ENCODE assay signal across 7 mouse cellular contexts in genomic region chr5:107289234-107289764, GRCm38 (mm10). TPM values are rescaled to one million over a fixed set of nuclear protein-coding genes. Genes with fewer than 3 reads are reported as not detected.
DNase-seq lines count a peak whose midpoint lies in the region; ATAC-seq and TF ChIP-seq lines count a peak whose summit lies in the region.

Gene Tgfbr3, minus strand, starts transcription at chr5:107289629.

- no peak; the same call in 1 of the 2 replicates for TF ChIP-seq POLR2A in small intestine, adult 2 months (IDR thresholded peaks at IDR 0.05; ENCODE audit: low read depth, low read length)

- WGBS in intestine, embryonic 15.5 days, result under 1% methylated on average over 54 of the region's 54 CpGs
- WGBS in midbrain, embryonic 10.5 days, result under 1% methylated on average over 54 of the region's 54 CpGs
- WGBS in small intestine, adult 2 months, result under 1% methylated on average over 54 of the region's 54 CpGs

- no peaks in the 10 kb centered on the region for H3K9me3 ChIP-seq in intestine, embryonic 15.5 days
- no peaks in the 10 kb centered on the region for H3K9me3 ChIP-seq in midbrain, embryonic 10.5 days (replicated peaks)

- 0 out of 2 replicates have a peak, but pooled peaks have one; percentile 27 for TF ChIP-seq CTCF in small intestine, adult 2 months (IDR thresholded peaks at IDR 0.05; ENCODE audit: extremely low read depth, insufficient read length, insufficient replicate concordance, low read depth, low read length)

- H3K9ac ChIP-seq in intestine, embryonic 15.5 days, result peak within 1 kb of the TSS; percentile 87

- intact Hi-C loops in left cerebral cortex, postnatal 4 days (cut with DNase I), result no loop called here

- DNase-seq in adrenal gland, postnatal 10 days, result peak; percentile 95
- DNase-seq in embryo, embryonic 10.5 days (ENCODE audit: low spot score), result peak; percentile 88
- peak; percentile 84 to 88 for DNase-seq in gastrocnemius, postnatal 4 days (ENCODE audit: low spot score in 2 of 2)
- DNase-seq in left cerebral cortex, postnatal 4 days, result peak; percentile 82
- peak; percentile 87 for DNase-seq in midbrain, embryonic 10.5 days (ENCODE audit: low spot score)

- H3K27ac ChIP-seq in intestine, embryonic 15.5 days, result peak within 1 kb of the TSS; percentile 88
- H3K27ac ChIP-seq in midbrain, embryonic 10.5 days (replicated peaks), result peak within 1 kb of the TSS; percentile 89
- peak within 1 kb of the TSS; percentile 68 for H3K27ac ChIP-seq in small intestine, adult 2 months (ENCODE audit: insufficient read depth, low read depth, low read length)

- peak within 1 kb of the TSS; percentile 91 for H3K4me2 ChIP-seq in intestine, embryonic 15.5 days (replicated peaks)

- ATAC-seq in intestine, embryonic 15.5 days, result peak; percentile 94

- peak within 1 kb of the TSS; percentile 81 for H3K4me3 ChIP-seq in intestine, embryonic 15.5 days (replicated peaks)
- peak within 1 kb of the TSS; percentile 82 for H3K4me3 ChIP-seq in midbrain, embryonic 10.5 days
- peak within 1 kb of the TSS; percentile 92 for H3K4me3 ChIP-seq in small intestine, adult 2 months (ENCODE audit: low read depth, low read length)

- no peaks in the 10 kb centered on the region for H3K36me3 ChIP-seq in intestine, embryonic 15.5 days
- no peaks in the 10 kb centered on the region for H3K36me3 ChIP-seq in midbrain, embryonic 10.5 days
- no peaks in the 10 kb centered on the region for H3K36me3 ChIP-seq in small intestine, adult 2 months (ENCODE audit: control insufficient read depth, insufficient read depth, low read length)

- H3K27me3 ChIP-seq in intestine, embryonic 15.5 days (replicated peaks), result no peaks in the 10 kb centered on the region
- H3K27me3 ChIP-seq in midbrain, embryonic 10.5 days (ENCODE audit: low read depth, poor library complexity, severe bottlenecking), result peaks cover 49% of the 10 kb centered on the region
- peaks cover 17% of the 10 kb centered on the region for H3K27me3 ChIP-seq in small intestine, adult 2 months (ENCODE audit: control insufficient read depth, insufficient read depth, low read length)

- peaks cover 7% of the 10 kb centered on the region; the same call in 1 of the 2 replicates for H3K4me1 ChIP-seq in intestine, embryonic 15.5 days (replicated peaks)
- H3K4me1 ChIP-seq in midbrain, embryonic 10.5 days, result peaks cover 20% of the 10 kb centered on the region
- peaks cover 4% of the 10 kb centered on the region; the same call in 1 of the 2 replicates for H3K4me1 ChIP-seq in small intestine, adult 2 months (ENCODE audit: control insufficient read depth, insufficient read depth, insufficient read length, low read length)

RNA-seq across cellular contexts. Expression of gene Tgfbr3, which starts in this region (rescaled TPM):
- 100 to 1,000 TPM; 125 to 160 TPM for total RNA-seq in adrenal gland, postnatal 10 days (2021)
- total RNA-seq in gastrocnemius, postnatal 4 days (2021), result 10 to 100 TPM; 57.1 to 57.3 TPM
- 14.4 and 16.3 TPM in 2 replicates for polyA plus RNA-seq in intestine, embryonic 15.5 days (2015; fragmentation: Nextera tagmentation; extraction: Ambion mirVana)
- total RNA-seq in left cerebral cortex, postnatal 4 days (2021), result 1 to 10 TPM; 6.7 to 8.7 TPM
- 7.2 and 7.4 TPM in 2 replicates for polyA plus RNA-seq in midbrain, embryonic 10.5 days (2016; fragmentation: Nextera tagmentation; extraction: Ambion mirVana)
- 6.2 and 7.5 TPM in 2 replicates for polyA plus RNA-seq in small intestine, adult 2 months (2012; rRNA removed)

Comparison
In these comparisons a context has a peak if more than half of its experiments do, and no peak if none do; other contexts are left out.
1. Peak in every context shown above with its lines: DNase-seq, ATAC-seq, H3K4me3 ChIP-seq and H3K27ac ChIP-seq.
2. RNA of gene Tgfbr3 (total RNA-seq): 125 to 160 TPM in adrenal gland, postnatal 10 days and 57.1 to 57.3 TPM in gastrocnemius, postnatal 4 days; 6.7 to 8.7 TPM in left cerebral cortex, postnatal 4 days; every median in the first group is over 4 times any median in the second.